Mouse (Mus musculus) intestine, embryonic 16.5 days (tissue): ENCODE results near the gene Apobr. TPM values are rescaled to one million over a fixed set of nuclear protein-coding genes. Genes with fewer than 3 reads are reported as not detected.
A peak's percentile ranks its signal among the peaks of the same experiment; 100 is the strongest.

Experiments used
- ATAC-seq: fragments of 200-750 bp; cut with Nextera tagmentation; 2 replicates; pipeline ENCODE4 v1.8.0; 2017; ENCODE audit warnings: moderate TSS enrichment, moderate library complexity
- H3K27ac ChIP-seq: fragments of 300-500 bp; sonication (generic); 2 replicates; pipeline ENCODE4 v1.5.1; 2014; ENCODE audit warnings: mild to moderate bottlenecking, low read length
- H3K27me3 ChIP-seq: fragments of 300-500 bp; sonication (generic); replicated peaks from 2 replicates; pipeline ENCODE4 v1.6.1; 2014; ENCODE audit warnings: low read length, control low read depth, mixed read lengths; ENCODE audit not compliant: control insufficient read depth, insufficient read depth
- H3K36me3 ChIP-seq: fragments of 300-500 bp; sonication (generic); 2 replicates; pipeline ENCODE4 v1.6.1; 2014; ENCODE audit warnings: low read length, control low read depth; ENCODE audit not compliant: control insufficient read depth, insufficient read depth
- H3K4me1 ChIP-seq: fragments of 300-500 bp; sonication (generic); 2 replicates; pipeline ENCODE4 v1.6.1; 2014; ENCODE audit warnings: low read length, control low read depth, mixed read lengths; ENCODE audit not compliant: control insufficient read depth, insufficient read depth
- H3K4me2 ChIP-seq: fragments of 300-500 bp; sonication (generic); 2 replicates; pipeline ENCODE4 v1.6.1; 2014; ENCODE audit warnings: low read depth, low read length, control low read depth
- H3K4me3 ChIP-seq: fragments of 300-500 bp; sonication (generic); 2 replicates; pipeline ENCODE4 v1.5.1; 2014; ENCODE audit warnings: mild to moderate bottlenecking, low read length
- H3K9ac ChIP-seq: fragments of 300-500 bp; sonication (generic); 2 replicates; pipeline ENCODE4 v1.6.1; 2014; ENCODE audit warnings: low read depth, low read length
- H3K9me3 ChIP-seq: fragments of 300-500 bp; sonication (generic); 2 replicates; pipeline ENCODE4 v1.6.1; 2016; ENCODE audit warnings: low read length, control low read depth; ENCODE audit not compliant: control insufficient read depth
- WGBS: fragments of 180-500 bp; shearing (Covaris S2); extraction: QIAGEN DNeasy Blood & Tissue Kit; methylation state at CpG from one replicate; pipeline ENCODE4 v1.1.7; 2014; 5-methylcytosine and 5-hydroxymethylcytosine counted together
- polyA plus RNA-seq: library from polyadenylated mRNA; unstranded; fragments of >200 nt; fragmentation: Nextera tagmentation; extraction: Ambion mirVana; gene quantifications from 2 replicates; pipeline ENCODE4 v1.2.1, GENCODE M21; 2015

Gene Apobr
- polyA plus RNA-seq, result 0.65 and 1.5 TPM in 2 replicates

- Histone ChIP-seq H3K27me3 (no peaks in the 10 kb centered on the region), H3K4me2 (peak within 1 kb of the TSS; percentile 76), H3K4me3 (peak within 1 kb of the TSS; percentile 63), H3K9ac (no peak within 1 kb of the TSS; the same call in 1 of the 2 replicates), H3K9me3 (no peaks in the 10 kb centered on the region), H3K27ac (peak within 1 kb of the TSS; percentile 1; the same call in 1 of the 2 replicates), H3K36me3 (no peaks in the 10 kb centered on the region), H3K4me1 (peaks cover 7% of the 10 kb centered on the region)
- ATAC-seq, result no peak
- WGBS, result 81% methylated on average over 8 of the region's 8 CpGs
Observed at GRCm38 (mm10) chr7:126584506-126584977, at the start of gene Apobr. TSS of gene Apobr (plus strand) at chr7:126584942.

GRCm38 (mm10) chr7:126535766-126536165, 49.0 kb upstream of the Apobr start:
- ATAC-seq, result 0 out of 2 replicates have a peak, but pooled peaks have one; percentile 28

GRCm38 (mm10) chr7:126536466-126536865, 48.3 kb upstream of the Apobr start:
- H3K4me3 ChIP-seq, result peak overlapping the region; percentile 52
- peaks cover 2% of the 10 kb centered on the region; the same call in 1 of the 2 replicates for H3K27me3 ChIP-seq
- no peak for ATAC-seq
- no peak overlapping the region for H3K27ac ChIP-seq
- H3K9ac ChIP-seq, result peak overlapping the region; percentile 65
- peaks cover 5% of the 10 kb centered on the region; the same call in 1 of the 2 replicates for H3K4me1 ChIP-seq
- H3K4me2 ChIP-seq, result peak overlapping the region; percentile 88
- 65% methylated on average over 9 of the region's 9 CpGs for WGBS
- no peaks in the 10 kb centered on the region for H3K9me3 ChIP-seq
- no peaks in the 10 kb centered on the region for H3K36me3 ChIP-seq

More at GRCm38 (mm10) chr7:126535766-126536165, 49.0 kb upstream of the Apobr start:
- Histone ChIP-seq H3K4me1 (peaks cover 5% of the 10 kb centered on the region; the same call in 1 of the 2 replicates), H3K27ac (no peak overlapping the region), H3K9me3 (no peaks in the 10 kb centered on the region), H3K4me2 (peak overlapping the region; percentile 88), H3K36me3 (no peaks in the 10 kb centered on the region), H3K4me3 (peak overlapping the region; percentile 52), H3K9ac (peak overlapping the region; percentile 65), H3K27me3 (peaks cover 2% of the 10 kb centered on the region; the same call in 1 of the 2 replicates)
- whole genome bisulfite sequencing, result 3% methylated on average over 28 of the region's 28 CpGs

GRCm38 (mm10) chr7:126537820-126538585, 46.7 kb upstream of the Apobr start:
- no peaks in the 10 kb centered on the region for H3K36me3 ChIP-seq
- no peak overlapping the region for H3K9ac ChIP-seq
- H3K27me3 ChIP-seq, result peaks cover 2% of the 10 kb centered on the region; the same call in 1 of the 2 replicates
- ATAC-seq, result no peak
- no peak overlapping the region for H3K4me2 ChIP-seq
- no peak overlapping the region for H3K4me3 ChIP-seq
- H3K27ac ChIP-seq, result no peak overlapping the region
- H3K9me3 ChIP-seq, result no peaks in the 10 kb centered on the region
- WGBS, result 73% methylated on average over 5 of the region's 5 CpGs
- H3K4me1 ChIP-seq, result peaks cover 5% of the 10 kb centered on the region; the same call in 1 of the 2 replicates

- Histone ChIP-seq H3K27me3 (no peaks in the 10 kb centered on the region; the same call in 1 of the 2 replicates), H3K27ac (no peak overlapping the region), H3K4me2 (no peak overlapping the region), H3K4me1 (no peaks in the 10 kb centered on the region), H3K36me3 (peaks cover 3% of the 10 kb centered on the region), H3K9ac (no peak overlapping the region), H3K9me3 (no peaks in the 10 kb centered on the region), H3K4me3 (no peak overlapping the region)
- WGBS, result 92% methylated on average over 1 of the region's 1 CpGs
- ATAC-seq, result no peak
Observed at GRCm38 (mm10) chr7:126541661-126542060, 43.1 kb upstream of the Apobr start.

- Histone ChIP-seq H3K4me1 (no peaks in the 10 kb centered on the region), H3K4me2 (no peak overlapping the region), H3K27me3 (no peaks in the 10 kb centered on the region), H3K36me3 (peaks cover 8% of the 10 kb centered on the region), H3K27ac (no peak overlapping the region), H3K4me3 (no peak overlapping the region), H3K9ac (no peak overlapping the region), H3K9me3 (no peaks in the 10 kb centered on the region)
- no peak for ATAC-seq
- 87% methylated on average over 2 of the region's 2 CpGs for WGBS
Observed at GRCm38 (mm10) chr7:126545631-126546030, 39.1 kb upstream of the Apobr start.

- Histone ChIP-seq H3K27ac (no peak overlapping the region), H3K27me3 (no peaks in the 10 kb centered on the region), H3K4me1 (no peaks in the 10 kb centered on the region), H3K9ac (no peak overlapping the region), H3K36me3 (peaks cover 35% of the 10 kb centered on the region), H3K4me2 (no peak overlapping the region), H3K9me3 (no peaks in the 10 kb centered on the region), H3K4me3 (no peak overlapping the region)
- 95% methylated on average over 1 of the region's 1 CpGs for WGBS
- ATAC-seq, result no peak
Observed at GRCm38 (mm10) chr7:126554796-126555195, 29.9 kb upstream of the Apobr start.

- Histone ChIP-seq H3K4me3 (no peak overlapping the region), H3K9ac (no peak overlapping the region), H3K27me3 (no peaks in the 10 kb centered on the region), H3K4me1 (no peaks in the 10 kb centered on the region), H3K36me3 (peaks cover 33% of the 10 kb centered on the region), H3K9me3 (no peaks in the 10 kb centered on the region), H3K27ac (no peak overlapping the region), H3K4me2 (no peak overlapping the region)
- WGBS, result 95% methylated on average over 5 of the region's 5 CpGs
- no peak for ATAC-seq
Observed at GRCm38 (mm10) chr7:126556635-126557034, 28.1 kb upstream of the Apobr start.

- WGBS, result under 1% methylated on average over 28 of the region's 28 CpGs
Observed at GRCm38 (mm10) chr7:126565693-126566092, 19.0 kb upstream of the Apobr start.

More at GRCm38 (mm10) chr7:126565693-126566092, 19.0 kb upstream of the Apobr start:
- peak overlapping the region; percentile 96 for H3K4me3 ChIP-seq
- peak; percentile 43; the same call in 1 of the 2 replicates for ATAC-seq
- peak overlapping the region; percentile 56 for H3K4me2 ChIP-seq
- H3K9me3 ChIP-seq, result no peaks in the 10 kb centered on the region
- peak overlapping the region; percentile 93 for H3K9ac ChIP-seq
- H3K4me1 ChIP-seq, result no peaks in the 10 kb centered on the region; the same call in 1 of the 2 replicates
- peaks cover 21% of the 10 kb centered on the region for H3K36me3 ChIP-seq
- peak overlapping the region; percentile 85 for H3K27ac ChIP-seq
- H3K27me3 ChIP-seq, result no peaks in the 10 kb centered on the region
